Mouse (Mus musculus) liver, postnatal 0 days (tissue): ENCODE measurements at regions not wholly inside any gene's neighbourhood (a gene's known extent, or its start where the extent isn't known, plus 50 kb on each side); places are given as distances from the start of the nearest gene placed in this dataset.

Experiments used
- ATAC-seq: fragments of 200-750 bp; cut with Nextera tagmentation; 2 replicates; pipeline ENCODE4 v1.8.0; 2017; ENCODE audit warnings: mild to moderate bottlenecking, moderate library complexity
- DNase-seq: peaks from one replicate; pipeline ENCODE4 v3.0.0-alpha.2; 2016
- H3K27ac ChIP-seq: fragments of 300-500 bp; sonication (generic); 2 replicates; pipeline ENCODE4 v1.5.1; 2014; ENCODE audit warnings: antibody characterized with exemption, moderate library complexity, mild to moderate bottlenecking, low read depth
- H3K27me3 ChIP-seq: fragments of 300-500 bp; sonication (generic); 2 replicates; pipeline ENCODE4 v1.6.1; 2014; ENCODE audit warnings: low read length, control low read depth, mixed read lengths; ENCODE audit not compliant: insufficient read depth
- H3K36me3 ChIP-seq: fragments of 300-500 bp; sonication (generic); replicated peaks from 2 replicates; pipeline ENCODE4 v1.6.1; 2014; ENCODE audit warnings: mild to moderate bottlenecking, control low read depth, low read length, moderate library complexity, mixed read lengths; ENCODE audit not compliant: insufficient read depth
- H3K4me1 ChIP-seq: fragments of 300-500 bp; sonication (generic); 2 replicates; pipeline ENCODE4 v1.6.1; 2014; ENCODE audit warnings: antibody characterized with exemption, mild to moderate bottlenecking, control low read depth; ENCODE audit not compliant: insufficient read depth
- H3K4me2 ChIP-seq: fragments of 300-500 bp; sonication (generic); 2 replicates; pipeline ENCODE4 v1.6.1; 2014; ENCODE audit warnings: low read depth, mild to moderate bottlenecking, low read length, moderate library complexity, mixed read lengths
- H3K4me3 ChIP-seq: fragments of 300-500 bp; sonication (generic); 2 replicates; pipeline ENCODE4 v1.5.1; 2014; ENCODE audit warnings: low read depth, low read length
- H3K9ac ChIP-seq: fragments of 300-500 bp; sonication (generic); replicated peaks from 2 replicates; pipeline ENCODE4 v1.6.1; 2014; ENCODE audit warnings: mild to moderate bottlenecking, moderate library complexity
- H3K9me3 ChIP-seq: fragments of 300-500 bp; sonication (generic); 2 replicates; pipeline ENCODE4 v1.6.1; 2016; ENCODE audit warnings: mild to moderate bottlenecking, control low read depth, low read length, mixed read lengths
- CTCF ChIP-seq: sonication (generic); IDR thresholded peaks from 2 replicates; pipeline ENCODE4 v1.5.1; 2016; ENCODE audit warnings: antibody characterized with exemption, low read depth
- EP300 ChIP-seq: IDR thresholded peaks from 2 replicates; pipeline ENCODE4 v1.6.1; 2016; ENCODE audit warnings: antibody characterized with exemption, low read depth, mild to moderate bottlenecking
- WGBS: fragments of 180-500 bp; shearing (Covaris S2); extraction: QIAGEN DNeasy Blood & Tissue Kit; methylation state at CpG from one replicate; pipeline ENCODE4 v1.1.7; 2014; ENCODE audit not compliant: insufficient replicate concordance; 5-methylcytosine and 5-hydroxymethylcytosine counted together

- Histone ChIP-seq H3K9me3 (no peaks in the 10 kb centered on the region), H3K27ac (no peak overlapping the region), H3K4me2 (no peak overlapping the region), H3K36me3 (no peaks in the 10 kb centered on the region), H3K9ac (no peak overlapping the region), H3K4me1 (no peaks in the 10 kb centered on the region), H3K27me3 (no peaks in the 10 kb centered on the region), H3K4me3 (no peak overlapping the region)
- DNase-seq (no peak), ATAC-seq (no peak)
- WGBS, result 66% methylated on average over 2 of the region's 2 CpGs
- TF ChIP-seq EP300, result no peak
- TF ChIP-seq CTCF, result no peak
Observed at GRCm38 (mm10) chr9:30285324-30285599, 141.6 kb upstream of the Snx19 start.

- no peaks in the 10 kb centered on the region for H3K36me3 ChIP-seq
- H3K9ac ChIP-seq, result no peak overlapping the region
- no peak overlapping the region for H3K4me3 ChIP-seq
- DNase-seq (no peak), ATAC-seq (no peak)
- TF ChIP-seq EP300, result no peak
- TF ChIP-seq CTCF, result peak; percentile 44
- H3K4me1 ChIP-seq, result no peaks in the 10 kb centered on the region
- no peak overlapping the region for H3K4me2 ChIP-seq
- no peaks in the 10 kb centered on the region for H3K27me3 ChIP-seq
- H3K27ac ChIP-seq, result no peak overlapping the region
- WGBS, result 14% methylated on average over 4 of the region's 4 CpGs
- H3K9me3 ChIP-seq, result no peaks in the 10 kb centered on the region
Observed at GRCm38 (mm10) chr9:30299844-30300243, 127.1 kb upstream of the Snx19 start.

- DNase-seq (no peak), ATAC-seq (no peak)
- WGBS, result 25% methylated on average over 2 of the region's 2 CpGs
- no peak overlapping the region for H3K9ac ChIP-seq
- H3K27me3 ChIP-seq, result no peaks in the 10 kb centered on the region
- no peak overlapping the region for H3K4me2 ChIP-seq
- H3K9me3 ChIP-seq, result no peaks in the 10 kb centered on the region
- TF ChIP-seq CTCF, result no peak
- TF ChIP-seq EP300, result no peak
- no peaks in the 10 kb centered on the region for H3K4me1 ChIP-seq
- H3K27ac ChIP-seq, result no peak overlapping the region
- H3K4me3 ChIP-seq, result no peak overlapping the region
- no peaks in the 10 kb centered on the region for H3K36me3 ChIP-seq
Observed at GRCm38 (mm10) chr9:30308281-30308680, 118.6 kb upstream of the Snx19 start.

- Histone ChIP-seq H3K9ac (no peak overlapping the region), H3K9me3 (no peaks in the 10 kb centered on the region), H3K4me2 (no peak overlapping the region), H3K36me3 (no peaks in the 10 kb centered on the region), H3K4me3 (no peak overlapping the region), H3K27ac (no peak overlapping the region), H3K27me3 (no peaks in the 10 kb centered on the region), H3K4me1 (no peaks in the 10 kb centered on the region)
- WGBS, result 76% methylated on average over 1 of the region's 1 CpGs
- no peak for TF ChIP-seq CTCF
- TF ChIP-seq EP300, result no peak
- DNase-seq, result no peak
- no peak for ATAC-seq
Observed at GRCm38 (mm10) chr9:30313360-30313759, 113.5 kb upstream of the Snx19 start.

GRCm38 (mm10) chr9:30314355-30315171 lies 112.3 kb upstream of the Snx19 start:
- Histone ChIP-seq H3K9ac (no peak overlapping the region), H3K4me3 (no peak overlapping the region), H3K27ac (no peak overlapping the region), H3K4me1 (no peaks in the 10 kb centered on the region), H3K36me3 (no peaks in the 10 kb centered on the region), H3K4me2 (no peak overlapping the region), H3K9me3 (no peaks in the 10 kb centered on the region), H3K27me3 (no peaks in the 10 kb centered on the region)
- no peak for ATAC-seq
- no peak for DNase-seq
- TF ChIP-seq EP300 (no peak), CTCF (no peak)
- WGBS, result 69% methylated on average over 15 of the region's 15 CpGs

GRCm38 (mm10) chr9:30315172-30315644 lies 111.7 kb upstream of the Snx19 start:
- DNase-seq, result no peak
- WGBS, result 35% methylated on average over 6 of the region's 6 CpGs

GRCm38 (mm10) chr9:30344866-30345265 lies 82.0 kb upstream of the Snx19 start:
- Histone ChIP-seq H3K36me3 (no peaks in the 10 kb centered on the region), H3K9ac (no peak overlapping the region), H3K27me3 (no peaks in the 10 kb centered on the region), H3K9me3 (no peaks in the 10 kb centered on the region), H3K4me2 (no peak overlapping the region), H3K27ac (no peak overlapping the region), H3K4me3 (no peak overlapping the region), H3K4me1 (no peaks in the 10 kb centered on the region)
- TF ChIP-seq EP300, result no peak
- TF ChIP-seq CTCF, result no peak
- 68% methylated on average over 2 of the region's 2 CpGs for WGBS
- no peak for DNase-seq
- no peak for ATAC-seq

More at GRCm38 (mm10) chr9:30315172-30315644, 111.7 kb upstream of the Snx19 start:
- no peak overlapping the region for H3K27ac ChIP-seq
- no peak overlapping the region for H3K9ac ChIP-seq
- no peak overlapping the region for H3K4me3 ChIP-seq
- no peaks in the 10 kb centered on the region for H3K27me3 ChIP-seq
- no peak for TF ChIP-seq EP300
- peak; percentile 47 for TF ChIP-seq CTCF
- no peaks in the 10 kb centered on the region for H3K4me1 ChIP-seq
- ATAC-seq, result no peak
- H3K4me2 ChIP-seq, result no peak overlapping the region
- H3K9me3 ChIP-seq, result no peaks in the 10 kb centered on the region
- H3K36me3 ChIP-seq, result no peaks in the 10 kb centered on the region
